Mouse (Mus musculus): ENCODE measurements at regions not wholly inside any gene's neighbourhood (a gene's known extent, or its start where the extent isn't known, plus 50 kb on each side); places are given as distances from the start of the nearest gene placed in this dataset.

GRCm38 (mm10) chr19:14855036-14855435, 257.2 kb upstream of the Tle4 start:
- Histone ChIP-seq H3K4me3 (ENCODE audit: insufficient read depth, low read length) (no peak overlapping the region), H3K27ac (ENCODE audit: insufficient read depth, low read depth, low read length) (no peak overlapping the region), H3K4me1 (ENCODE audit: control insufficient read depth, insufficient read depth, low read length) (no peaks in the 10 kb centered on the region)
- no peak for TF ChIP-seq POLR2A (IDR thresholded peaks at IDR 0.05; ENCODE audit: borderline replicate concordance, low read depth, low read length)
- TF ChIP-seq CTCF (IDR thresholded peaks at IDR 0.05; ENCODE audit: low read depth, low read length) = no peak

GRCm38 (mm10) chr19:14853416-14853815, 255.6 kb upstream of the Tle4 start:
- Histone ChIP-seq H3K4me1 (ENCODE audit: control insufficient read depth, insufficient read depth, low read length) (no peaks in the 10 kb centered on the region), H3K4me3 (ENCODE audit: insufficient read depth, low read length) (no peak overlapping the region), H3K27ac (ENCODE audit: insufficient read depth, low read depth, low read length) (no peak overlapping the region)
- TF ChIP-seq CTCF (IDR thresholded peaks at IDR 0.05; ENCODE audit: low read depth, low read length) (no peak), POLR2A (IDR thresholded peaks at IDR 0.05; ENCODE audit: borderline replicate concordance, low read depth, low read length) (no peak)

- no peak overlapping the region for H3K27ac ChIP-seq (ENCODE audit: insufficient read depth, low read depth, low read length)
- no peak for TF ChIP-seq CTCF (IDR thresholded peaks at IDR 0.05; ENCODE audit: low read depth, low read length)
- TF ChIP-seq POLR2A (IDR thresholded peaks at IDR 0.05; ENCODE audit: borderline replicate concordance, low read depth, low read length) = no peak
- no peak overlapping the region for H3K4me3 ChIP-seq (ENCODE audit: insufficient read depth, low read length)
- H3K4me1 ChIP-seq (ENCODE audit: control insufficient read depth, insufficient read depth, low read length) = no peaks in the 10 kb centered on the region
Observed at GRCm38 (mm10) chr19:14849561-14849960, 251.7 kb upstream of the Tle4 start.

GRCm38 (mm10) chr19:14847120-14847519, 249.3 kb upstream of the Tle4 start:
- TF ChIP-seq POLR2A (IDR thresholded peaks at IDR 0.05; ENCODE audit: borderline replicate concordance, low read depth, low read length) (no peak), CTCF (IDR thresholded peaks at IDR 0.05; ENCODE audit: low read depth, low read length) (no peak)
- Histone ChIP-seq H3K4me3 (ENCODE audit: insufficient read depth, low read length) (no peak overlapping the region), H3K27ac (ENCODE audit: insufficient read depth, low read depth, low read length) (no peak overlapping the region), H3K4me1 (ENCODE audit: control insufficient read depth, insufficient read depth, low read length) (no peaks in the 10 kb centered on the region)

- Histone ChIP-seq H3K27ac (ENCODE audit: insufficient read depth, low read depth, low read length) (no peak overlapping the region), H3K4me1 (ENCODE audit: control insufficient read depth, insufficient read depth, low read length) (no peaks in the 10 kb centered on the region), H3K4me3 (ENCODE audit: insufficient read depth, low read length) (no peak overlapping the region)
- TF ChIP-seq POLR2A (IDR thresholded peaks at IDR 0.05; ENCODE audit: borderline replicate concordance, low read depth, low read length) = no peak
Observed at GRCm38 (mm10) chr19:14835629-14836028, 237.8 kb upstream of the Tle4 start.

- no peak overlapping the region for H3K4me3 ChIP-seq (ENCODE audit: insufficient read depth, low read length)
- TF ChIP-seq POLR2A (IDR thresholded peaks at IDR 0.05; ENCODE audit: borderline replicate concordance, low read depth, low read length) (no peak), CTCF (IDR thresholded peaks at IDR 0.05; ENCODE audit: low read depth, low read length) (no peak)
- H3K4me1 ChIP-seq (ENCODE audit: control insufficient read depth, insufficient read depth, low read length) = no peaks in the 10 kb centered on the region
- no peak overlapping the region for H3K27ac ChIP-seq (ENCODE audit: insufficient read depth, low read depth, low read length)
Observed at GRCm38 (mm10) chr19:14816354-14816753, 218.5 kb upstream of the Tle4 start.

- Histone ChIP-seq H3K27ac (ENCODE audit: insufficient read depth, low read depth, low read length) (no peak overlapping the region), H3K4me1 (ENCODE audit: control insufficient read depth, insufficient read depth, low read length) (no peaks in the 10 kb centered on the region), H3K4me3 (ENCODE audit: insufficient read depth, low read length) (no peak overlapping the region)
- TF ChIP-seq CTCF (IDR thresholded peaks at IDR 0.05; ENCODE audit: low read depth, low read length) (no peak), POLR2A (IDR thresholded peaks at IDR 0.05; ENCODE audit: borderline replicate concordance, low read depth, low read length) (no peak)
Observed at GRCm38 (mm10) chr19:14806787-14807186, 208.9 kb upstream of the Tle4 start.

GRCm38 (mm10) chr19:14802909-14803650, 205.2 kb upstream of the Tle4 start:
- no peak for TF ChIP-seq CTCF (IDR thresholded peaks at IDR 0.05; ENCODE audit: low read depth, low read length)
- H3K27ac ChIP-seq (ENCODE audit: insufficient read depth, low read depth, low read length) = no peak overlapping the region
- no peaks in the 10 kb centered on the region for H3K4me1 ChIP-seq (ENCODE audit: control insufficient read depth, insufficient read depth, low read length)
- H3K4me3 ChIP-seq (ENCODE audit: insufficient read depth, low read length) = no peak overlapping the region

- TF ChIP-seq POLR2A (IDR thresholded peaks at IDR 0.05; ENCODE audit: borderline replicate concordance, low read depth, low read length) (no peak), CTCF (IDR thresholded peaks at IDR 0.05; ENCODE audit: low read depth, low read length) (no peak)
- Histone ChIP-seq H3K4me3 (ENCODE audit: insufficient read depth, low read length) (no peak overlapping the region), H3K4me1 (ENCODE audit: control insufficient read depth, insufficient read depth, low read length) (no peaks in the 10 kb centered on the region), H3K27ac (ENCODE audit: insufficient read depth, low read depth, low read length) (no peak overlapping the region)
Observed at GRCm38 (mm10) chr19:14801669-14802068, 203.8 kb upstream of the Tle4 start.

- H3K27ac ChIP-seq (ENCODE audit: insufficient read depth, low read depth, low read length) = no peak overlapping the region
- no peaks in the 10 kb centered on the region for H3K4me1 ChIP-seq (ENCODE audit: control insufficient read depth, insufficient read depth, low read length)
- TF ChIP-seq CTCF (IDR thresholded peaks at IDR 0.05; ENCODE audit: low read depth, low read length) (no peak), POLR2A (IDR thresholded peaks at IDR 0.05; ENCODE audit: borderline replicate concordance, low read depth, low read length) (no peak)
- H3K4me3 ChIP-seq (ENCODE audit: insufficient read depth, low read length) = no peak overlapping the region
Observed at GRCm38 (mm10) chr19:14799002-14799401, 201.2 kb upstream of the Tle4 start.

- no peak for TF ChIP-seq POLR2A (IDR thresholded peaks at IDR 0.05; ENCODE audit: borderline replicate concordance, low read depth, low read length)
- no peak for TF ChIP-seq CTCF (IDR thresholded peaks at IDR 0.05; ENCODE audit: low read depth, low read length)
- Histone ChIP-seq H3K27ac (ENCODE audit: insufficient read depth, low read depth, low read length) (no peak overlapping the region), H3K4me1 (ENCODE audit: control insufficient read depth, insufficient read depth, low read length) (no peaks in the 10 kb centered on the region), H3K4me3 (ENCODE audit: insufficient read depth, low read length) (no peak overlapping the region)
Observed at GRCm38 (mm10) chr19:14798417-14798816, 200.6 kb upstream of the Tle4 start.
